In the genomic region with DNA sequence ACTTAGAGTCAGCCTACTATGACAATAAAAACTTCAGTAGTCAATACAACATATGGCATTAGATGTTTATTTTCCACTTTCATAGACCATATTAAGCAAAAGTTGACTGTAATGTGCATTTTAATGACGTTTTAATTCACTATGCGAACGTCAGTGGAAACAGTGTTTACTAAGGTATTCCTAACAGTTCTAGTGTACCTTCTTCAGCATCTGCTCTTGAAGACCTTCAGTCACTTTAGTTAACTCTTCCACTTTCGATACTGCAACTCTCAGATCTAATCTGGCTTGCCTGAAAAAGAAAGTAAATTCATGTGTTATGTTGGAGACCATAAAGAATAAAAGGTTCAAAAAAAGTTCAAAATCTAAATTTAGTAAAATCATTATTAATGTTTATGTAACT, we compare ENCODE assay signal across 14 mouse cellular contexts.
"Had no signal": no experiment of that assay in that cellular context is flagged by ENCODE, and none has a peak within 500 bp of the region (broad histone marks: within the 10 kb centered on the region; RNA-seq: fewer than 3 reads in every experiment).

No protein-coding gene starts in this region.

- H3K9me3 ChIP-seq: lung, embryonic 15.5 days; midbrain, embryonic 10.5 days; midbrain, embryonic 12.5 days; neural tube, embryonic 12.5 days; stomach, embryonic 15.5 days had no signal

- H3K36me3 ChIP-seq: lung, embryonic 15.5 days; midbrain, embryonic 12.5 days; stomach, embryonic 15.5 days had no signal

- ATAC-seq: lung, postnatal 0 days; midbrain, embryonic 16.5 days had no signal

- H3K27ac ChIP-seq: lung, embryonic 15.5 days; midbrain, embryonic 10.5 days; midbrain, embryonic 12.5 days; neural tube, embryonic 12.5 days; stomach, embryonic 15.5 days had no signal

- H3K27me3 ChIP-seq: lung, embryonic 15.5 days; midbrain, embryonic 12.5 days; neural tube, embryonic 12.5 days; stomach, embryonic 15.5 days had no signal

- H3K4me1 ChIP-seq: lung, embryonic 15.5 days; midbrain, embryonic 10.5 days; midbrain, embryonic 12.5 days; neural tube, embryonic 12.5 days; stomach, embryonic 15.5 days had no signal

- DNase-seq: lung, adult 18-20 months; lung, postnatal 4 days; midbrain, embryonic 14.5 days; right cerebral cortex, postnatal 14 days; thymus, adult 18-20 months; thymus, postnatal 14 days; thymus, postnatal 36 days had no signal

- H3K4me3 ChIP-seq: lung, embryonic 15.5 days; midbrain, embryonic 10.5 days; midbrain, embryonic 12.5 days; neural tube, embryonic 12.5 days; stomach, embryonic 15.5 days had no signal

- H3K9ac ChIP-seq: lung, embryonic 15.5 days; midbrain, embryonic 12.5 days; neural tube, embryonic 12.5 days; stomach, embryonic 15.5 days had no signal

- H3K4me2 ChIP-seq: lung, embryonic 15.5 days; midbrain, embryonic 12.5 days; neural tube, embryonic 12.5 days; stomach, embryonic 15.5 days had no signal
